Comparison of ENCODE assay signal across 7 mouse cellular contexts in the genomic region with DNA sequence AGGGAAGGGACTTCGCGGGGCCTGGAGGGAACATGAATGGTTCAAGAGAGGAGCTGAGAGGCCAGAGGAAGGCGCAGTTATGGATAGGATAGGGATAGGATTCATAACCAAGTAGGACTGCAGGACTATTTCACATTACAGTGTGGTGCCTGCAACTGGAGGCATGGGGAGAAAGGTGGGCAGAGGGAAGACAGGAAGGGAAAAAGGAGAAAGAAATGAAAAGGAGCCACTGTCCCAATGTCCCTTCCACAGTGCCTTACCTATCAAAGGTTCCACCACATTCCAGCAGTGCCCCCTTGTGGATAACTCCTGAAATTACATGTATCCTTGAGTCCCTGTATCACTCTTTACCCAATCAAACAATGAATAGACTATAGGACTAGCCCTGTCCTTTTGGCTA.
DNase-seq lines count a peak whose midpoint lies in the region; ATAC-seq and TF ChIP-seq lines count a peak whose summit lies in the region.

No protein-coding gene starts in this region.

- H3K4me1 ChIP-seq in forebrain, postnatal 0 days (ENCODE audit: insufficient read depth) = no peaks in the 10 kb centered on the region
- H3K4me1 ChIP-seq in kidney, adult 2 months (ENCODE audit: control insufficient read depth, insufficient read depth, low read length) = no peaks in the 10 kb centered on the region
- no peaks in the 10 kb centered on the region for H3K4me1 ChIP-seq in liver, postnatal 0 days (ENCODE audit: insufficient read depth)
- no peaks in the 10 kb centered on the region for H3K4me1 ChIP-seq in neural tube, embryonic 14.5 days (ENCODE audit: control insufficient read depth, insufficient read depth, low read length)

- no peaks in the 10 kb centered on the region for H3K9me3 ChIP-seq in forebrain, postnatal 0 days (ENCODE audit: low read length)
- H3K9me3 ChIP-seq in liver, postnatal 0 days (ENCODE audit: low read length) = no peaks in the 10 kb centered on the region
- no peaks in the 10 kb centered on the region for H3K9me3 ChIP-seq in neural tube, embryonic 14.5 days (ENCODE audit: control insufficient read depth, low read length)

- peaks cover 5% of the 10 kb centered on the region for H3K36me3 ChIP-seq in forebrain, postnatal 0 days (ENCODE audit: insufficient read depth)
- peaks cover 19% of the 10 kb centered on the region for H3K36me3 ChIP-seq in kidney, adult 2 months (ENCODE audit: control insufficient read depth, insufficient read depth, low read length)
- peaks cover 29% of the 10 kb centered on the region for H3K36me3 ChIP-seq in liver, postnatal 0 days (replicated peaks; ENCODE audit: insufficient read depth, low read length)
- no peaks in the 10 kb centered on the region for H3K36me3 ChIP-seq in neural tube, embryonic 14.5 days (ENCODE audit: control insufficient read depth, insufficient read depth, low read length)

- no peak overlapping the region for H3K9ac ChIP-seq in forebrain, postnatal 0 days
- H3K9ac ChIP-seq in liver, postnatal 0 days (replicated peaks) = no peak overlapping the region
- no peak overlapping the region for H3K9ac ChIP-seq in neural tube, embryonic 14.5 days (replicated peaks; ENCODE audit: low read depth, low read length)

- TF ChIP-seq EP300 in liver, postnatal 0 days (IDR thresholded peaks at IDR 0.05; ENCODE audit: low read depth) = no peak

- H3K4me3 ChIP-seq in forebrain, postnatal 0 days (ENCODE audit: low read depth, low read length) = no peak overlapping the region
- H3K4me3 ChIP-seq in kidney, adult 2 months (ENCODE audit: insufficient read depth, low read depth, low read length) = no peak overlapping the region
- no peak overlapping the region for H3K4me3 ChIP-seq in liver, postnatal 0 days (ENCODE audit: low read depth, low read length)
- no peak overlapping the region for H3K4me3 ChIP-seq in neural tube, embryonic 14.5 days (ENCODE audit: low read depth, low read length)

- TF ChIP-seq CTCF in forebrain, postnatal 0 days (IDR thresholded peaks at IDR 0.05; ENCODE audit: low read depth) = peak; percentile 90
- TF ChIP-seq CTCF in kidney, adult 2 months (conservative IDR thresholded peaks at IDR 0.05; ENCODE audit: insufficient read depth, insufficient read length, low read depth, low read length) = peak; percentile 62
- TF ChIP-seq CTCF in liver, postnatal 0 days (IDR thresholded peaks at IDR 0.05; ENCODE audit: low read depth) = peak; percentile 89

- no peaks in the 10 kb centered on the region for H3K27me3 ChIP-seq in forebrain, postnatal 0 days (ENCODE audit: insufficient read depth, low read length)
- H3K27me3 ChIP-seq in kidney, adult 2 months (replicated peaks; ENCODE audit: control insufficient read depth, insufficient read depth, low read length) = no peaks in the 10 kb centered on the region
- no peaks in the 10 kb centered on the region for H3K27me3 ChIP-seq in liver, postnatal 0 days (ENCODE audit: insufficient read depth, low read length)
- H3K27me3 ChIP-seq in neural tube, embryonic 14.5 days (ENCODE audit: control insufficient read depth, insufficient read depth, low read length) = no peaks in the 10 kb centered on the region

- no peak for TF ChIP-seq POLR2A in kidney, adult 2 months (IDR thresholded peaks at IDR 0.05; ENCODE audit: low read depth, low read length)

- ATAC-seq in forebrain, postnatal 0 days = peak; percentile 88
- peak; percentile 73 for ATAC-seq in liver, postnatal 0 days
- ATAC-seq in neural tube, embryonic 14.5 days (ENCODE audit: low read depth) = peak; percentile 83

- DNase-seq in A20 (ENCODE audit: low read depth, low spot score) = peak; percentile 74
- DNase-seq in CD8-positive naive resting alpha-beta T cell, adult 2 months (ENCODE audit: low read depth in 2 of 2, low spot score in 2 of 2) = peak; percentile 19 to 43
- peak; percentile 42 for DNase-seq in cerebellum, adult 11 months
- peak; percentile 84 for DNase-seq in forebrain, postnatal 0 days
- peak; percentile 63 for DNase-seq in kidney, adult 2 months
- DNase-seq in liver, postnatal 0 days = peak; percentile 49

- WGBS in forebrain, postnatal 0 days = 91% methylated on average over 3 of the region's 3 CpGs
- 91% methylated on average over 3 of the region's 3 CpGs for WGBS in kidney, adult 2 months
- WGBS in liver, postnatal 0 days (ENCODE audit: insufficient replicate concordance) = 88% methylated on average over 3 of the region's 3 CpGs
- WGBS in neural tube, embryonic 14.5 days = 94% methylated on average over 3 of the region's 3 CpGs

- no peak overlapping the region for H3K4me2 ChIP-seq in forebrain, postnatal 0 days (ENCODE audit: low read depth)
- no peak overlapping the region for H3K4me2 ChIP-seq in liver, postnatal 0 days (ENCODE audit: low read depth, low read length)
- H3K4me2 ChIP-seq in neural tube, embryonic 14.5 days (ENCODE audit: low read depth, low read length) = no peak overlapping the region

- no peak overlapping the region for H3K27ac ChIP-seq in forebrain, postnatal 0 days (ENCODE audit: low read depth, low read length)
- no peak overlapping the region for H3K27ac ChIP-seq in kidney, adult 2 months (ENCODE audit: insufficient read depth, low read depth, low read length)
- no peak overlapping the region for H3K27ac ChIP-seq in liver, postnatal 0 days (ENCODE audit: low read depth)
- H3K27ac ChIP-seq in neural tube, embryonic 14.5 days (ENCODE audit: low read depth, low read length) = no peak overlapping the region

Comparison
In these comparisons a context has a peak if more than half of its experiments do, and no peak if none do; other contexts are left out.
1. DNase-seq: peak in every context shown above with its lines; median percentile 84 in forebrain, postnatal 0 days; 74 in A20; 63 in kidney, adult 2 months; 49 in liver, postnatal 0 days; 42 in cerebellum, adult 11 months; 31 in CD8-positive naive resting alpha-beta T cell, adult 2 months.